Mouse (Mus musculus) CH12.LX (cell line): Measurements from ENCODE around the gene A630010A05Rik. TPM values are rescaled to one million over a fixed set of nuclear protein-coding genes. Genes with fewer than 3 reads are reported as not detected.
"Not testable (repeated sequence)": the region's sequence is repeated elsewhere in the genome, so short reads cannot be mapped to it uniquely, and the experiment has no call there.

ENCODE experiments used
- DNase-seq: peaks from one replicate; pipeline ENCODE4 v3.0.0-alpha.2; 2013; ENCODE audit errors: extremely low read depth
- H3K27ac ChIP-seq: 2 replicates; pipeline ENCODE4 v1.5.1; 2012; ENCODE audit warnings: low read depth, mild to moderate bottlenecking, control low read depth, moderate library complexity; ENCODE audit not compliant: insufficient read depth
- H3K27me3 ChIP-seq: replicated peaks from 2 replicates; pipeline ENCODE3; 2012; ENCODE audit warnings: inconsistent platforms
- H3K36me3 ChIP-seq, 2 experiments: replicated peaks in 1 of 2; 2 replicates each; pipeline versions ENCODE3 to v1.6.1; 2012; ENCODE audit warnings: inconsistent platforms in 1 of 2, low read length in 1 of 2, mild to moderate bottlenecking in 1 of 2, mixed read lengths in 1 of 2, moderate library complexity in 1 of 2; ENCODE audit not compliant: control insufficient read depth in 1 of 2, insufficient read depth in 1 of 2
- H3K4me1 ChIP-seq, 2 experiments: 2 replicates each; pipeline ENCODE4 v1.6.1; 2012; ENCODE audit warnings: inconsistent platforms in 1 of 2, moderate library complexity in 1 of 2; ENCODE audit not compliant: insufficient read depth in 2 of 2, control insufficient read depth in 1 of 2
- H3K4me2 ChIP-seq: 2 replicates; pipeline ENCODE4 v1.6.1; 2012; ENCODE audit warnings: low read depth, mild to moderate bottlenecking, control low read depth; ENCODE audit not compliant: poor library complexity, insufficient read depth, severe bottlenecking
- H3K4me3 ChIP-seq, 3 experiments: fragments of 150-350 bp in 1 of 3; sonication (generic) in 1 of 3; replicated peaks in 1 of 3; 2 replicates each; pipeline versions ENCODE3 to v1.5.1; 2011 to 2012; ENCODE audit warnings: low read depth in 2 of 3, low read length in 2 of 3, mild to moderate bottlenecking in 2 of 3, moderate library complexity in 2 of 3, control low read depth in 1 of 3, improper control_type of control experiment in 1 of 3, inconsistent platforms in 1 of 3, mixed read lengths in 1 of 3; ENCODE audit not compliant: poor library complexity in 1 of 3
- H3K79me2 ChIP-seq: replicated peaks from 2 replicates; pipeline ENCODE4 v1.6.1; 2012; ENCODE audit warnings: mild to moderate bottlenecking, moderate library complexity; ENCODE audit not compliant: control insufficient read depth, poor library complexity, insufficient read depth, severe bottlenecking; ENCODE audit errors: extremely low read depth
- H3K9ac ChIP-seq: 2 replicates; pipeline ENCODE4 v1.6.1; 2012; ENCODE audit warnings: low read depth, mild to moderate bottlenecking, control low read depth, moderate library complexity; ENCODE audit not compliant: insufficient read depth
- H3K9me3 ChIP-seq: replicated peaks from 2 replicates; pipeline ENCODE3; 2012; ENCODE audit warnings: low read length, inconsistent platforms, mixed read lengths
- BHLHE40 ChIP-seq: IDR thresholded peaks from 2 replicates; pipeline ENCODE4 v1.6.1; 2011; ENCODE audit warnings: mild to moderate bottlenecking, low read depth, low read length, improper control_type of control experiment
- CHD1 ChIP-seq: IDR thresholded peaks from 2 replicates; pipeline ENCODE4 v1.6.1; 2012; ENCODE audit warnings: low read depth, low read length, improper control_type of control experiment, inconsistent platforms
- ELF1 ChIP-seq: IDR thresholded peaks from 2 replicates; pipeline ENCODE4 v1.6.1; 2014; ENCODE audit warnings: low read depth, mild to moderate bottlenecking, inconsistent platforms, low read length, improper control_type of control experiment
- EP300 ChIP-seq: IDR thresholded peaks from 2 replicates; pipeline ENCODE4 v1.6.1; 2011; ENCODE audit warnings: low read length, improper control_type of control experiment
- ETS1 ChIP-seq: conservative IDR thresholded peaks from 2 replicates; pipeline ENCODE4 v1.6.1; 2012; ENCODE audit warnings: low read depth, mild to moderate bottlenecking, inconsistent platforms, low read length, improper control_type of control experiment, moderate library complexity
- GABPA ChIP-seq: IDR thresholded peaks from 2 replicates; pipeline ENCODE4 v1.6.1; 2012; ENCODE audit warnings: low read depth, low read length, improper control_type of control experiment, inconsistent platforms; ENCODE audit not compliant: insufficient replicate concordance
- IRF4 ChIP-seq: IDR thresholded peaks from 2 replicates; pipeline ENCODE4 v1.6.1; 2014; ENCODE audit warnings: low read depth, mild to moderate bottlenecking, inconsistent platforms, low read length, improper control_type of control experiment
- JUN ChIP-seq: IDR thresholded peaks from 2 replicates; pipeline ENCODE4 v1.6.1; 2011; ENCODE audit warnings: low read depth, mild to moderate bottlenecking, low read length, improper control_type of control experiment, moderate library complexity; ENCODE audit not compliant: insufficient read depth
- MAX ChIP-seq: IDR thresholded peaks from 2 replicates; pipeline ENCODE4 v1.6.1; 2011; ENCODE audit warnings: low read length, improper control_type of control experiment
- MAZ ChIP-seq: IDR thresholded peaks from 2 replicates; pipeline ENCODE4 v1.6.1; 2012; ENCODE audit warnings: low read depth, mild to moderate bottlenecking, inconsistent platforms, low read length, improper control_type of control experiment, moderate library complexity
- MEF2A ChIP-seq: IDR thresholded peaks from 2 replicates; pipeline ENCODE4 v1.6.1; 2014; ENCODE audit warnings: low read depth, mild to moderate bottlenecking, inconsistent platforms, low read length, improper control_type of control experiment, borderline replicate concordance
- MXI1 ChIP-seq: IDR thresholded peaks from 2 replicates; pipeline ENCODE4 v1.6.1; 2011; ENCODE audit warnings: mild to moderate bottlenecking, low read depth, low read length, improper control_type of control experiment
- NELFE ChIP-seq: IDR thresholded peaks from 2 replicates; pipeline ENCODE4 v1.6.1; 2011; ENCODE audit warnings: low read depth, low read length, improper control_type of control experiment
- NRF1 ChIP-seq: IDR thresholded peaks from 2 replicates; pipeline ENCODE4 v1.6.1; 2014; ENCODE audit warnings: low read depth, mild to moderate bottlenecking, inconsistent platforms, low read length, improper control_type of control experiment, moderate library complexity
- POLR2A ChIP-seq: IDR thresholded peaks from 2 replicates; pipeline ENCODE4 v1.6.1; 2011; ENCODE audit warnings: low read depth, mild to moderate bottlenecking, improper control_type of control experiment, low read length
- RAD21 ChIP-seq: IDR thresholded peaks from 2 replicates; pipeline ENCODE4 v1.6.1; 2011; ENCODE audit warnings: low read depth, mild to moderate bottlenecking, low read length, improper control_type of control experiment, moderate library complexity
- RCOR1 ChIP-seq: conservative IDR thresholded peaks from 2 replicates; pipeline ENCODE4 v1.6.1; 2012; ENCODE audit warnings: low read depth, mild to moderate bottlenecking, inconsistent platforms, low read length, improper control_type of control experiment
- SIN3A ChIP-seq: IDR thresholded peaks from 2 replicates; pipeline ENCODE4 v1.6.1; 2012; ENCODE audit warnings: low read length, improper control_type of control experiment, inconsistent platforms
- TBP ChIP-seq: conservative IDR thresholded peaks from 2 replicates; pipeline ENCODE4 v1.6.1; 2011; ENCODE audit warnings: low read depth, low read length, improper control_type of control experiment
- TCF12 ChIP-seq: IDR thresholded peaks from 2 replicates; pipeline ENCODE4 v1.6.1; 2014; ENCODE audit warnings: low read depth, mild to moderate bottlenecking, inconsistent platforms, low read length, improper control_type of control experiment
- UBTF ChIP-seq: IDR thresholded peaks from 2 replicates; pipeline ENCODE4 v1.6.1; 2012; ENCODE audit warnings: low read depth, mild to moderate bottlenecking, inconsistent platforms, low read length, improper control_type of control experiment, moderate library complexity
- USF1 ChIP-seq: IDR thresholded peaks from 2 replicates; pipeline ENCODE4 v1.6.1; 2014; ENCODE audit warnings: low read depth, mild to moderate bottlenecking, inconsistent platforms, low read length, improper control_type of control experiment
- USF2 ChIP-seq: conservative IDR thresholded peaks from 2 replicates; pipeline ENCODE4 v1.6.1; 2011; ENCODE audit warnings: low read depth, low read length, improper control_type of control experiment
- ZC3H11A ChIP-seq: IDR thresholded peaks from 2 replicates; pipeline ENCODE4 v1.6.1; 2012; ENCODE audit warnings: low read depth, mild to moderate bottlenecking, inconsistent platforms, low read length, improper control_type of control experiment
- ZMIZ1 ChIP-seq: IDR thresholded peaks from 2 replicates; pipeline ENCODE4 v1.6.1; 2012; ENCODE audit warnings: low read depth, mild to moderate bottlenecking, inconsistent platforms, low read length, improper control_type of control experiment
- ZNF384 ChIP-seq: IDR thresholded peaks from 2 replicates; pipeline ENCODE4 v1.6.1; 2012; ENCODE audit warnings: low read depth, low read length, improper control_type of control experiment, inconsistent platforms
- dilution Hi-C: fragments of 300-500 bp; cut with MboI; formaldehyde crosslinking; loops from 2 replicates; pipeline ENCODE4 v1.14.3; 2020; ENCODE audit warnings: low sequenced_read_pairs; ENCODE audit not compliant: extremely low pct_unique_long_range_greater_than_20kb, extremely low pct_ligation_motif_present
- in situ Hi-C: fragments of 300-500 bp; cut with MboI; formaldehyde crosslinking; loops from 3 replicates; pipeline ENCODE4 v1.14.3; 2019; ENCODE audit warnings: low sequenced_read_pairs, low pct_ligation_motif_present, low pct_unique_long_range_greater_than_20kb, mixed read lengths
- polyA plus RNA-seq: library from polyadenylated mRNA; unstranded; fragments of >175 nt; gene quantifications from 2 replicates; pipeline ENCODE4 v1.2.1, GENCODE M21; 2012; ENCODE audit warnings: low read depth; ENCODE audit not compliant: insufficient read length
- total RNA-seq, 2 experiments: library from RNA; depleted of rRNA; stranded (reverse); fragments of 300-350 nt in 1 of 2; fragments of >200 nt in 1 of 2; gene quantifications; 2 replicates each; pipeline ENCODE4 v1.2.3; 2012 to 2014

Gene A630010A05Rik
- not detected in 2 replicates for total RNA-seq (2012; rRNA removed)
- not detected in 2 replicates for total RNA-seq (2014; rRNA removed)
- not detected in 2 replicates for polyA plus RNA-seq

DNA sequence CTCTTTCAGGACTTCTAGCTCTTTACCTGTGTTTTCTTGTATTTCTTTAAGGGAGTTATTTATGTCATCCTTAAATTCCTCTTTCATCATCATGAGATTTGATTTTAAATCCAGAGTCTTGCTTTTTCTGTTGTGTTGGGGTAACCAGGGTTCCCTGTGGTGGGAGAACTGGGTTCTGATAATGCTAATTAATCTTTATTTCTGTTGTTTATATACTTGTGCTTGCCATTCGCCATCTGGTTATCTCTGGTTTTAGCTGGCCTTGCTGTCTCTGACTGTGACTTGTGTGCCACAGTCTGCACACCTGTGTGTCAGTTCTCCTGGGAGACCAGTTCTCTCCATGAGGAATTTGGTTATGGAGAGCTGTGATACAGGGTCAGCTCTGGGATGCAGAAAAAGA is at the start of gene A630010A05Rik:
Gene A630010A05Rik, plus strand, starts transcription at position 301 of the 400 bp plus-strand sequence.
- no peaks in the 10 kb centered on the region for H3K36me3 ChIP-seq
- dilution Hi-C loops (no loop called here), in situ Hi-C loops (no loop called here)
- no peak within 1 kb of the TSS for H3K27ac ChIP-seq
- peaks cover 11% of the 10 kb centered on the region for H3K27me3 ChIP-seq
- no peaks in the 10 kb centered on the region for H3K79me2 ChIP-seq
- TF ChIP-seq ZC3H11A (no peak), MAZ (no peak), MXI1 (no peak), TCF12 (no peak), EP300 (no peak), POLR2A (no peak), BHLHE40 (no peak), RCOR1 (no peak), NELFE (no peak), ZMIZ1 (no peak), USF2 (no peak), JUN (no peak), CHD1 (no peak)
- no peaks in the 10 kb centered on the region for H3K9me3 ChIP-seq
- no peak within 1 kb of the TSS for H3K9ac ChIP-seq
- no peak within 1 kb of the TSS for H3K4me2 ChIP-seq
- H3K4me3 ChIP-seq, result no peak within 1 kb of the TSS
- no peak for DNase-seq
- no peaks in the 10 kb centered on the region for H3K4me1 ChIP-seq

DNA sequence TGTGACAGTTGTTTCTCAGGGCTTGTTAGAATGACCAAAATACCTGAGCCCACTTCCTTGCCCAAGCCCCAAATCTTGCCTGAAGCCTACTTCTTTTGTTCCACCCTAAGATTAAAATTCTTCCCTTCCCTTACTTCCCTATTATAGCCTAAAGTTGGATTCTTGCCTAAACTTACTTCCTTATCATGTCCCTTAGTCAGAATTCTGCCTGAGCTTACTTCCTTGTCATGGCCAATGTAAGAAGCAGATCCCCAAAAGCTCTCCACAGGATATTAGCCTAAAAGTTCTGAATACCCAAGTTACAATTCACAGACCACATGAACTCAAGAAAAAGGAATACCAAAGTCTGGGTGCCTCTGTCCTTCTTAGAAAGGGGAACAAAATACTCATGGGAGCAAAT is 26.4 kb upstream of the A630010A05Rik start:
- Histone ChIP-seq H3K4me1 (no peaks in the 10 kb centered on the region), H3K27me3 (peaks cover 18% of the 10 kb centered on the region), H3K4me2 (no peak overlapping the region)
- TF ChIP-seq MEF2A (no peak), POLR2A (no peak), GABPA (no peak), MXI1 (no peak), ETS1 (no peak), CHD1 (no peak), UBTF (no peak), ZMIZ1 (no peak), TBP (no peak), ZNF384 (no peak), NRF1 (no peak), RAD21 (no peak), IRF4 (no peak), USF2 (no peak), USF1 (no peak), ELF1 (no peak), JUN (no peak), SIN3A (no peak), MAX (no peak), NELFE (no peak)
- TF ChIP-seq, all 38 proteins: peak for 0
- Histone ChIP-seq H3K4me3 (no peak overlapping the region), H3K9ac (no peak overlapping the region), H3K9me3 (no peaks in the 10 kb centered on the region), H3K79me2 (no peaks in the 10 kb centered on the region), H3K36me3 (no peaks in the 10 kb centered on the region), H3K27ac (no peak overlapping the region)
- no peak for DNase-seq
- in situ Hi-C loops, result no loop called here
- dilution Hi-C loops, result no loop called here

DNA sequence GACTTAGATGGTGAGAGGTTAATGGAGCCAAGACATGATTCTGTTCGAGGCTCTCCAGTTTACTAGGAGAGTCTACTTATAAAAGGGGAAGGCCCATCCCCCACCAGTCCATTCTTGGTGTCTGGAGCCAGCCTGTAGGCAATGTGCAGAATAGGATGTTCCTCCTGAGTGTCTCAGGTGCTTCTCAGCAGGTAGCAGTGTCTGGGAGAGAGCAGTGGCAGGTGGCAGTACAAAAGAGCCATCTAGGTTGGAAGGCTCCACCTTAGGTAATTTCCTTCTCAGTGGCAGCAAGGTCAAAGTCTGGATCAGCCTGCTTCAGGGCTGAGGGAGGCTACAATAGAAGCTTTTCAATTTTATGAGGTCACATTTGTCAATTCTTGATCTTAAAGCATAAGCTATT is 4.9 kb upstream of the A630010A05Rik start:
- H3K9me3 ChIP-seq, H3K36me3 ChIP-seq, H3K79me2 ChIP-seq, in situ Hi-C loops, H3K4me1 ChIP-seq, H3K27me3 ChIP-seq, DNase-seq, H3K4me3 ChIP-seq, H3K27ac ChIP-seq, H3K9ac ChIP-seq, dilution Hi-C loops, H3K4me2 ChIP-seq: not testable (repeated sequence)
